Mouse (Mus musculus): ENCODE results near the gene Dapl1. TPM values are rescaled to one million over a fixed set of nuclear protein-coding genes. Genes with fewer than 3 reads are reported as not detected.
A peak's percentile ranks its signal among the peaks of the same experiment; 100 is the strongest.

Gene Dapl1
- polyA plus RNA-seq, 1 experiment, result not detected

GRCm38 (mm10) chr2:59543543-59544065, 59.2 kb downstream of the Dapl1 start:
- Histone ChIP-seq H3K36me3 (ENCODE audit: control insufficient read depth, insufficient read depth, low read length, poor library complexity, severe bottlenecking) (no peaks in the 10 kb centered on the region), H3K27me3 (ENCODE audit: control insufficient read depth, insufficient read depth, low read length, poor library complexity, severe bottlenecking) (no peaks in the 10 kb centered on the region), H3K4me1 (ENCODE audit: control insufficient read depth, insufficient read depth, low read length) (peaks cover 5% of the 10 kb centered on the region), H3K9me3 (replicated peaks; ENCODE audit: control insufficient read depth, insufficient read depth, low read length, poor library complexity, severe bottlenecking) (no peaks in the 10 kb centered on the region), H3K4me3 (ENCODE audit: low read depth, low read length) (no peak overlapping the region), H3K27ac (ENCODE audit: insufficient read depth, low read length) (no peak overlapping the region), H3K9ac (ENCODE audit: low read depth, poor library complexity, severe bottlenecking) (0 out of 2 replicates have a peak overlapping the region, but pooled peaks have one; percentile 46)
- no peak for TF ChIP-seq EP300 (IDR thresholded peaks at IDR 0.05; ENCODE audit: insufficient read depth, low read depth, low read length)
- TF ChIP-seq CTCF (IDR thresholded peaks at IDR 0.05; ENCODE audit: low read depth, low read length), result no peak
- no peak for TF ChIP-seq POLR2A (IDR thresholded peaks at IDR 0.05; ENCODE audit: insufficient read depth, low read length)

GRCm38 (mm10) chr2:59544237-59544909, 59.9 kb downstream of the Dapl1 start:
- Histone ChIP-seq H3K9me3 (replicated peaks; ENCODE audit: control insufficient read depth, insufficient read depth, low read length, poor library complexity, severe bottlenecking) (no peaks in the 10 kb centered on the region), H3K27ac (ENCODE audit: insufficient read depth, low read length) (0 out of 2 replicates have a peak overlapping the region, but pooled peaks have one; percentile 20), H3K36me3 (ENCODE audit: control insufficient read depth, insufficient read depth, low read length, poor library complexity, severe bottlenecking) (no peaks in the 10 kb centered on the region), H3K9ac (ENCODE audit: low read depth, poor library complexity, severe bottlenecking) (peak overlapping the region; percentile 46; the same call in 1 of the 2 replicates), H3K27me3 (ENCODE audit: control insufficient read depth, insufficient read depth, low read length, poor library complexity, severe bottlenecking) (no peaks in the 10 kb centered on the region), H3K4me1 (ENCODE audit: control insufficient read depth, insufficient read depth, low read length) (peaks cover 5% of the 10 kb centered on the region), H3K4me3 (ENCODE audit: low read depth, low read length) (0 out of 2 replicates have a peak overlapping the region, but pooled peaks have one; percentile 5)
- no peak for TF ChIP-seq POLR2A (IDR thresholded peaks at IDR 0.05; ENCODE audit: insufficient read depth, low read length)
- TF ChIP-seq EP300 (IDR thresholded peaks at IDR 0.05; ENCODE audit: insufficient read depth, low read depth, low read length), result no peak
- no peak for TF ChIP-seq CTCF (IDR thresholded peaks at IDR 0.05; ENCODE audit: low read depth, low read length)

DNA sequence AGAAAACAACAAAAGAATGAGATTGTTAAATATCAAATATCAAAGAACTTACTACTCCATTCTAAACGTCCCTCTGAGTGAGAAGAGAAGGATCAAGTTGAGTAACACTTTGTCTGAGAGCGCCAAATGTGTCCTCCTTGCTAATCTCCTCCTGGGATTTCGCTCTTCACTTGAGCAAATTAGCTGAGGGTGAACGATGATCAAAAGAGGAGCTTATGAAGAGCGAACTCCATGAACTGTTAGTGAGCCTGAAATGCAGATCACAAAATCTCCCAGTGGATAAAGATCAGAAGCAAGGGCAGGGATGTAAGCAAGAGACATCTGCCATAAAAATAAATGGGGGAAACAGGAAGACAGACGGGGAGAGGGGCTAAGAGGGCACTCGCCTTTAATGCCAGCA, 60.5 kb downstream of the Dapl1 start:
- Histone ChIP-seq H3K36me3 (ENCODE audit: control insufficient read depth, insufficient read depth, low read length, poor library complexity, severe bottlenecking) (no peaks in the 10 kb centered on the region), H3K9me3 (replicated peaks; ENCODE audit: control insufficient read depth, insufficient read depth, low read length, poor library complexity, severe bottlenecking) (no peaks in the 10 kb centered on the region), H3K27me3 (ENCODE audit: control insufficient read depth, insufficient read depth, low read length, poor library complexity, severe bottlenecking) (no peaks in the 10 kb centered on the region), H3K4me3 (ENCODE audit: low read depth, low read length) (no peak overlapping the region), H3K9ac (ENCODE audit: low read depth, poor library complexity, severe bottlenecking) (0 out of 2 replicates have a peak overlapping the region, but pooled peaks have one; percentile 46), H3K4me1 (ENCODE audit: control insufficient read depth, insufficient read depth, low read length) (peaks cover 5% of the 10 kb centered on the region), H3K27ac (ENCODE audit: insufficient read depth, low read length) (no peak overlapping the region)
- no peak for TF ChIP-seq POLR2A (IDR thresholded peaks at IDR 0.05; ENCODE audit: insufficient read depth, low read length)
- no peak for TF ChIP-seq EP300 (IDR thresholded peaks at IDR 0.05; ENCODE audit: insufficient read depth, low read depth, low read length)
- TF ChIP-seq CTCF (IDR thresholded peaks at IDR 0.05; ENCODE audit: low read depth, low read length), result no peak

DNA sequence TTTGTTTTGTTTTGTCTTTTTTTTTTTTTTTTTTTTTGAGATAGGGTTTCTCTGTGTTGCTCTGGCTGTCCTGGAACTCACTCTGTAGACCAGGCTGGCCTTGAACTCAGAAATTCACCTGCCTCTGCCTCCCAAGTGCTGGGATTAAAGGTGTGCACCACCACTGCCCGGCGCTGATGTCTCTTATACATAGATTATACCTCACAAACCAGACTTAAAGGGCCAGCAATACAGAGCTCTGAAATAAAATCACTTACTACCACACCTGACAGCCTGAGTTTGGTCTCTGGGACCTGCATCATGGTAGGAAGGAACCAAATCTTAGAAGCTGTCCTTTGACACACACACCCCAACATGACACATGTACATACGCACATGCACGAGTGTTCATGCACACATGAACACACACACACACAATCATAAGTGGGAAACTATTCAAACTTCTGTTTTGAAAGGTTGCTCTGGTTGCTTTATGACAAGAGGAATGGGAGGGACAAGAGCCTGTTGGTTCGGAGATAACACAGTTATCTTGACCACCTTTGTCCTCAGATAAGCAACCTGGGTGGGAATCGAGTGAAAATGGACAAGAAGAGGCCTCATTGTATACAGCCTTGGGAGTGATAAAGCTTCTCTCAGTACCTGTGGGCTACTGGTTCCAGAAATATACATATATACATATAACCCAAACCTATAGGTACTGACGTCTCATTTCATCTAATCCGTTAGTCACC, 63.1 kb downstream of the Dapl1 start:
- Histone ChIP-seq H3K9me3 (replicated peaks; ENCODE audit: control insufficient read depth, insufficient read depth, low read length, poor library complexity, severe bottlenecking) (no peaks in the 10 kb centered on the region), H3K4me1 (ENCODE audit: control insufficient read depth, insufficient read depth, low read length) (peaks cover 5% of the 10 kb centered on the region)
- TF ChIP-seq POLR2A (IDR thresholded peaks at IDR 0.05; ENCODE audit: insufficient read depth, low read length) (no peak), EP300 (IDR thresholded peaks at IDR 0.05; ENCODE audit: insufficient read depth, low read depth, low read length) (no peak), CTCF (IDR thresholded peaks at IDR 0.05; ENCODE audit: low read depth, low read length) (no peak)

GRCm38 (mm10) chr2:59552784-59553183, 68.3 kb downstream of the Dapl1 start:
- H3K9me3 ChIP-seq (replicated peaks; ENCODE audit: control insufficient read depth, insufficient read depth, low read length, poor library complexity, severe bottlenecking), result no peaks in the 10 kb centered on the region
- no peaks in the 10 kb centered on the region for H3K36me3 ChIP-seq (ENCODE audit: control insufficient read depth, insufficient read depth, low read length, poor library complexity, severe bottlenecking)
- no peak overlapping the region for H3K9ac ChIP-seq (ENCODE audit: low read depth, poor library complexity, severe bottlenecking)
- no peak overlapping the region for H3K27ac ChIP-seq (ENCODE audit: insufficient read depth, low read length)
- H3K4me3 ChIP-seq (ENCODE audit: low read depth, low read length), result no peak overlapping the region
- H3K4me1 ChIP-seq (ENCODE audit: control insufficient read depth, insufficient read depth, low read length), result no peaks in the 10 kb centered on the region
- H3K27me3 ChIP-seq (ENCODE audit: control insufficient read depth, insufficient read depth, low read length, poor library complexity, severe bottlenecking), result no peaks in the 10 kb centered on the region
- TF ChIP-seq EP300 (IDR thresholded peaks at IDR 0.05; ENCODE audit: insufficient read depth, low read depth, low read length) (no peak), POLR2A (IDR thresholded peaks at IDR 0.05; ENCODE audit: insufficient read depth, low read length) (no peak), CTCF (IDR thresholded peaks at IDR 0.05; ENCODE audit: low read depth, low read length) (no peak)

More for the DNA sequence above, 63.1 kb downstream of the Dapl1 start:
- H3K36me3 ChIP-seq (ENCODE audit: control insufficient read depth, insufficient read depth, low read length, poor library complexity, severe bottlenecking), result no peaks in the 10 kb centered on the region
- H3K27me3 ChIP-seq (ENCODE audit: control insufficient read depth, insufficient read depth, low read length, poor library complexity, severe bottlenecking), result no peaks in the 10 kb centered on the region
- H3K27ac ChIP-seq (ENCODE audit: insufficient read depth, low read length), result no peak overlapping the region
- no peak overlapping the region for H3K9ac ChIP-seq (ENCODE audit: low read depth, poor library complexity, severe bottlenecking)
- no peak overlapping the region for H3K4me3 ChIP-seq (ENCODE audit: low read depth, low read length)

Data from ES-Bruce4 (cell line).